Mouse (Mus musculus) neural tube, embryonic 11.5 days (tissue): ENCODE data around the gene Samhd1. TPM values are rescaled to one million over a fixed set of nuclear protein-coding genes. Genes with fewer than 3 reads are reported as not detected.

Experiments used
- ATAC-seq: fragments of 200-750 bp; cut with Nextera tagmentation; 2 replicates; pipeline ENCODE4 v1.8.0; 2017; ENCODE audit warnings: moderate number of reproducible peaks, mild to moderate bottlenecking, moderate TSS enrichment, moderate library complexity; ENCODE audit not compliant: insufficient read depth, low FRiP score, low TSS enrichment
- DNase-seq: peaks from one replicate; pipeline ENCODE4 v3.0.0-alpha.2; 2015; ENCODE audit warnings: low spot score
- H3K27ac ChIP-seq: fragments of 300-500 bp; sonication (generic); 2 replicates; pipeline ENCODE4 v1.5.1; 2014; ENCODE audit warnings: low read depth, mild to moderate bottlenecking, low read length
- H3K27me3 ChIP-seq: fragments of 300-500 bp; sonication (generic); 2 replicates; pipeline ENCODE4 v1.6.1; 2014; ENCODE audit warnings: mild to moderate bottlenecking, low read length, mixed read lengths; ENCODE audit not compliant: control insufficient read depth, insufficient read depth
- H3K36me3 ChIP-seq: fragments of 300-500 bp; sonication (generic); 2 replicates; pipeline ENCODE4 v1.6.1; 2014; ENCODE audit warnings: mild to moderate bottlenecking, low read length, moderate library complexity, mixed read lengths; ENCODE audit not compliant: control insufficient read depth, insufficient read depth
- H3K4me1 ChIP-seq: fragments of 300-500 bp; sonication (generic); 2 replicates; pipeline ENCODE4 v1.6.1; 2014; ENCODE audit warnings: low read length, mixed read lengths; ENCODE audit not compliant: control insufficient read depth, insufficient read depth
- H3K4me2 ChIP-seq: fragments of 300-500 bp; sonication (generic); 2 replicates; pipeline ENCODE4 v1.6.1; 2014; ENCODE audit warnings: low read depth, mild to moderate bottlenecking, moderate library complexity
- H3K4me3 ChIP-seq: fragments of 300-500 bp; sonication (generic); 2 replicates; pipeline ENCODE4 v1.5.1; 2014; ENCODE audit warnings: low read depth, low read length
- H3K9ac ChIP-seq: fragments of 300-500 bp; sonication (generic); 2 replicates; pipeline ENCODE4 v1.6.1; 2014; ENCODE audit warnings: mild to moderate bottlenecking, low read length
- H3K9me3 ChIP-seq: fragments of 300-500 bp; sonication (generic); 2 replicates; pipeline ENCODE4 v1.6.1; 2016; ENCODE audit warnings: low read length; ENCODE audit not compliant: control insufficient read depth
- WGBS: fragments of 180-500 bp; shearing (Covaris S2); extraction: QIAGEN DNeasy Blood & Tissue Kit; methylation state at CpG from one replicate; pipeline ENCODE4 v1.1.7; 2014; 5-methylcytosine and 5-hydroxymethylcytosine counted together
- polyA plus RNA-seq: library from polyadenylated mRNA; unstranded; fragments of >200 nt; fragmentation: Nextera tagmentation; extraction: Ambion mirVana; gene quantifications from 2 replicates; pipeline ENCODE4 v1.2.1, GENCODE M21; 2014

Gene Samhd1
- polyA plus RNA-seq, 1 experiment from 2014 or later, result 18.7 TPM

- ATAC-seq, result no peak
- 72% methylated on average over 12 of the region's 12 CpGs for WGBS
- H3K4me3 ChIP-seq, result no peak overlapping the region
- no peak overlapping the region for H3K9ac ChIP-seq
- no peak overlapping the region for H3K4me2 ChIP-seq
- no peaks in the 10 kb centered on the region for H3K9me3 ChIP-seq
- DNase-seq, result no peak
- H3K4me1 ChIP-seq, result no peaks in the 10 kb centered on the region
- no peak overlapping the region for H3K27ac ChIP-seq
- H3K27me3 ChIP-seq, result no peaks in the 10 kb centered on the region
- H3K36me3 ChIP-seq, result no peaks in the 10 kb centered on the region; the same call in 1 of the 2 replicates
Observed at GRCm38 (mm10) chr2:157099532-157100318, 35.3 kb downstream of the Samhd1 start.

DNA sequence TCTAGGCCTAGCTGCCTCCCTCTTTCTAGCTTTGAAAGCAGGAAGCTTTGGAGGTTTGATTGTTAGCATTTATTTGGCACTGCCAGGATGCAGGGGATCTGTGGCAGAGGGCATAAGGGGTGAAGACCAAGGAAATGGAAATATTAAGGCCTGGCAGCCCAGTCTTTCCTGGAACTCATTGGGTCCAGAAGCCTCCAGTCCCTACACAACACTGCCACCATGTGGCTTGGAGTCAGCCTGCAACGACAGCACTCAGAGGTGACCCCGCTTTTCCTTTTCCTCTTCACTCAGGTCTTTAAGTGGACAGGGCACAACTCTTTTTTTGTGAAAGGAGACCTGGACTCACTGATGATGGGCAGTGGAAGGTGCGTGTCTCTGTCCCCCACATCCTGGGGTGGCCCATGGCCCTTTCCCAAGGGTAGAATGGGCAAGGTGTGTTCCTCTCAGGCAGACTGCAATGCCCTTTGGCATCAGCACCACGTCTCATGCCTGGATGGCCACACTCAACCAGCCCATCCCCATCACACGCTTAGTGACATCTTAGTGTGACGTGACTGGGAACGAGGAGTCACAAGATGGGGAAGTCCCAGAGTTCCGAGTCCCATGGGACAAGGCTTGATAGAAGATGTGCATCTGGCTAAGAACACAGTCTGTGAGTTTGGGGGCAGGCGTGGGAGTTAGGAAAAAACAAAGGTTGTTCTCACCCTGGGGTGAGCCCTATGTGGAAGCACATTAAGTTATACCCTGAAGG, 39.9 kb downstream of the Samhd1 start:
- 69% methylated on average over 9 of the region's 9 CpGs for WGBS
- DNase-seq, result peak; percentile 77
- ATAC-seq, result no peak
- H3K4me1 ChIP-seq, result no peaks in the 10 kb centered on the region
- H3K4me2 ChIP-seq, result no peak overlapping the region
- H3K27ac ChIP-seq, result no peak overlapping the region
- H3K36me3 ChIP-seq, result no peaks in the 10 kb centered on the region; the same call in 1 of the 2 replicates
- no peaks in the 10 kb centered on the region for H3K27me3 ChIP-seq
- no peak overlapping the region for H3K4me3 ChIP-seq
- no peaks in the 10 kb centered on the region for H3K9me3 ChIP-seq
- no peak overlapping the region for H3K9ac ChIP-seq

DNA sequence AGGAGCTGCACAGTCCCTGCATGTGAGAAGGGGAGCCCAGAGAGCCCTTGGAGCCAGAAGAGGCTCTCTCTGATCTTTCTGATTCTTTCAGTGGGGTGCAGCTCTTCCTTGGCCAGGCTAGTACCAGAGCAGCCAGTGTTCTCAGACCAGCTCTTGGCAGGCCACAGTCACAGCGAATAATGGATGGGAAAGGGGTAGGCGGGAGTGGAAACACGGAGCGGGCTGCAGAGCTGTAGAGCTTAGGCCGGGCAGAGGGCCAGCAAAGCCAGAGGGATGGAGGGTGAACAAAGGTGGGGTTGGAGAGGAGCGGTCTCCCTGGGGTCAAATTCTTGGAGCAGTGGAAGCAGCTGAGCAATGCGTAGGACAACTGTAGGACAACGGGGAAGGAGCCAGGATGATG, 43.0 kb downstream of the Samhd1 start:
- no peak overlapping the region for H3K4me2 ChIP-seq
- H3K4me1 ChIP-seq, result no peaks in the 10 kb centered on the region
- no peaks in the 10 kb centered on the region for H3K9me3 ChIP-seq
- no peak for DNase-seq
- H3K27me3 ChIP-seq, result no peaks in the 10 kb centered on the region
- no peak for ATAC-seq
- H3K27ac ChIP-seq, result no peak overlapping the region
- WGBS, result 59% methylated on average over 8 of the region's 8 CpGs
- H3K36me3 ChIP-seq, result no peaks in the 10 kb centered on the region
- H3K4me3 ChIP-seq, result no peak overlapping the region
- H3K9ac ChIP-seq, result no peak overlapping the region

- Histone ChIP-seq H3K9me3 (no peaks in the 10 kb centered on the region), H3K27ac (no peak overlapping the region), H3K27me3 (no peaks in the 10 kb centered on the region), H3K4me2 (no peak overlapping the region), H3K4me3 (no peak overlapping the region), H3K4me1 (no peaks in the 10 kb centered on the region), H3K9ac (no peak overlapping the region), H3K36me3 (no peaks in the 10 kb centered on the region)
- ATAC-seq (no peak), DNase-seq (no peak)
- WGBS, result 85% methylated on average over 14 of the region's 14 CpGs
Observed at GRCm38 (mm10) chr2:157087536-157088317, 47.3 kb downstream of the Samhd1 start.

- Histone ChIP-seq H3K4me1 (peaks cover 5% of the 10 kb centered on the region; the same call in 1 of the 2 replicates), H3K27me3 (no peaks in the 10 kb centered on the region), H3K27ac (no peak within 1 kb of the TSS), H3K4me2 (no peak within 1 kb of the TSS), H3K9me3 (no peaks in the 10 kb centered on the region), H3K9ac (no peak within 1 kb of the TSS), H3K4me3 (no peak within 1 kb of the TSS), H3K36me3 (no peaks in the 10 kb centered on the region)
- ATAC-seq, result no peak
- DNase-seq, result no peak
- 83% methylated on average over 8 of the region's 8 CpGs for WGBS
Observed at GRCm38 (mm10) chr2:157086796-157087195, 48.3 kb downstream of the Samhd1 start, which contains the start of gene Tldc2. TSS of gene Tldc2 (plus strand) at chr2:157087055.

DNA sequence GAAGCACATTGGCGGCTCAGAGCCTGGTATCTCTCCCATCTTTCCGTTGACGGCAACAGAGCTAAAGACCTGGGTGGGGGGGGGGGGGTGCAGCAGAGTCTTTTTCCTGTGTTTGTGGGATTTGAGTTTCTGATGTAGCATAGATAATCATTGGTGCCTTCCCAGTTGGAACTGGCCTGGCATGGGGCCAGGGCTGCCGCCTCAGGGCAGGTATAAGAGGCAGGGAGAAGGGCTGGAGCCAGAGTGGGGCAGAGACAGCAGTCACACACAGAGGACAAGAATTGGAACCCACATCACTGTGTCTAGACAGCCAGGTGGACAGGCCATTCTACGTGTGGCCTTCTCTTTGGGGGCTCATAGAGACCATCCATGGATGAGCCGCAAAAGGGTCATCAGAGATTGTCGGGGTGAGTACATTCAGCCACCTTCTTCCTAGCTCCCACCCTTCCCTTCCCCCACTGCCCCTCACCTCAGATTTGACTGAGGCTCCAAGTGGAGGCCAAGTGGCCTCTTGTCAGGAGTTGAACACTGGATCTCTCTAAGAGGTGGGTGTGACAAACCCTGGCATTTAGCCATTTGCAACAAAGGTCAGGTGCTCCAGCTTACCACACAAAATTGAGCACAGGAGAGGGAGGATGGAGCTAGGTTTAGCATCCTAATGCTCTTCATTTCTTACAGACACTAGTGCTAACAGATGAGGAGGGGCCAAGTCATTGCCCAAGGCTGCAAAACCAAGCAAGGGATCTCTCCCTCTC, 50.1 kb downstream of the Samhd1 start:
- ATAC-seq (no peak), DNase-seq (no peak)
- no peaks in the 10 kb centered on the region for H3K36me3 ChIP-seq
- no peak overlapping the region for H3K27ac ChIP-seq
- H3K4me3 ChIP-seq, result no peak overlapping the region
- H3K9ac ChIP-seq, result no peak overlapping the region
- H3K27me3 ChIP-seq, result no peaks in the 10 kb centered on the region
- H3K4me2 ChIP-seq, result no peak overlapping the region
- peaks cover 5% of the 10 kb centered on the region; the same call in 1 of the 2 replicates for H3K4me1 ChIP-seq
- no peaks in the 10 kb centered on the region for H3K9me3 ChIP-seq
- WGBS, result 91% methylated on average over 7 of the region's 7 CpGs

- peaks cover 10% of the 10 kb centered on the region for H3K4me1 ChIP-seq
- H3K27ac ChIP-seq, result no peak overlapping the region
- DNase-seq (no peak), ATAC-seq (no peak)
- H3K36me3 ChIP-seq, result no peaks in the 10 kb centered on the region
- H3K4me3 ChIP-seq, result no peak overlapping the region
- no peaks in the 10 kb centered on the region for H3K9me3 ChIP-seq
- WGBS, result 34% methylated on average over 7 of the region's 7 CpGs
- H3K9ac ChIP-seq, result no peak overlapping the region
- H3K4me2 ChIP-seq, result no peak overlapping the region
- H3K27me3 ChIP-seq, result no peaks in the 10 kb centered on the region
Observed at GRCm38 (mm10) chr2:157081960-157082359, 53.1 kb downstream of the Samhd1 start.

GRCm38 (mm10) chr2:157081331-157081730, 53.7 kb downstream of the Samhd1 start:
- Histone ChIP-seq H3K4me3 (no peak overlapping the region), H3K9me3 (no peaks in the 10 kb centered on the region), H3K4me1 (peaks cover 16% of the 10 kb centered on the region), H3K9ac (no peak overlapping the region), H3K27me3 (no peaks in the 10 kb centered on the region), H3K36me3 (no peaks in the 10 kb centered on the region), H3K27ac (no peak overlapping the region), H3K4me2 (no peak overlapping the region)
- WGBS, result 93% methylated on average over 8 of the region's 8 CpGs
- ATAC-seq (no peak), DNase-seq (no peak)
